Mouse (Mus musculus) heart, postnatal 0 days (tissue): ENCODE measurements around the gene Eno2.

ENCODE experiments used
- CTCF ChIP-seq: IDR thresholded peaks from 2 replicates; pipeline ENCODE4 v1.5.1; 2016; ENCODE audit warnings: antibody characterized with exemption, control low read depth, low read depth
- EP300 ChIP-seq: IDR thresholded peaks from 2 replicates; pipeline ENCODE4 v1.6.1; 2016; ENCODE audit warnings: antibody characterized with exemption, low read depth

GRCm38 (mm10) chr6:124780917-124781316 is 11.4 kb upstream of the Eno2 start:
- no peak for TF ChIP-seq CTCF
- TF ChIP-seq EP300, result no peak
